Mouse (Mus musculus) Patski (cell line): ENCODE data around the gene Twist2. TPM values are rescaled to one million over a fixed set of nuclear protein-coding genes. Genes with fewer than 3 reads are reported as not detected.

Experiments used
- ATAC-seq: fragments of 100-300 bp; one replicate; pipeline ENCODE4 v1.8.0; 2021
- CTCF ChIA-PET: fragments of 350-600 bp; sonication (Branson Sonifier 250); formaldehyde crosslinking; loops from one replicate; lab custom pipeline; 2022; ENCODE audit warnings: inconsistent platforms; lab: Charles Lee
- POLR2A ChIA-PET: fragments of 350-600 bp; sonication (Branson Sonifier 250); formaldehyde crosslinking; loops from one replicate; lab custom pipeline; 2022; ENCODE audit warnings: antibody characterized with exemption, inconsistent platforms; lab: Charles Lee
- DNase-seq: peaks from one replicate; pipeline ENCODE4 v3.0.0-alpha.2; 2011; ENCODE audit warnings: low read depth, low spot score
- H3K27me3 ChIP-seq: fragments of 371-371 bp; one replicate; pipeline ENCODE4 v1.5.1; 2021
- CTCF ChIP-seq: fragments of 100-300 bp; IDR thresholded peaks from one replicate; pipeline ENCODE4 v1.5.1; 2021
- in situ Hi-C: fragments of 300-500 bp; cut with MboI; formaldehyde crosslinking; loops from 3 replicates; pipeline ENCODE4 v1.11.1; 2018; ENCODE audit warnings: low pct_unique_long_range_greater_than_20kb, mixed read lengths
- polyA plus RNA-seq: library from polyadenylated mRNA; unstranded; gene quantifications from one replicate; pipeline ENCODE4 v1.2.3, GENCODE M21; 2021

Gene Twist2
- polyA plus RNA-seq, 1 experiment from 2014 or later: 4.1 TPM

GRCm38 (mm10) chr1:91816571-91816970 lies 15.3 kb downstream of the Twist2 start:
- DNase-seq: peak; percentile 80
- POLR2A ChIA-PET: interaction anchor here (0.6 kb wide), 1 partner anchor 33 kb away, joined by 3 read pairs; no protein-coding TSS in a partner anchor

GRCm38 (mm10) chr1:91819237-91819636 lies 18.0 kb downstream of the Twist2 start:
- no peaks in the 10 kb centered on the region for H3K27me3 ChIP-seq
- ATAC-seq (no peak), DNase-seq (no peak)
- CTCF ChIA-PET: no interaction called here
- in situ Hi-C loops: no loop called here
- no peak for TF ChIP-seq CTCF
- POLR2A ChIA-PET: no interaction called here

More at GRCm38 (mm10) chr1:91816571-91816970, 15.3 kb downstream of the Twist2 start:
- TF ChIP-seq CTCF: no peak
- ATAC-seq: peak; percentile 88
- in situ Hi-C loops: no loop called here
- CTCF ChIA-PET: no interaction called here
- H3K27me3 ChIP-seq: no peaks in the 10 kb centered on the region

- H3K27me3 ChIP-seq: no peaks in the 10 kb centered on the region
- ChIA-PET CTCF (no interaction called here), POLR2A (no interaction called here)
- no peak for ATAC-seq
- no peak for TF ChIP-seq CTCF
- DNase-seq: no peak
- in situ Hi-C loops: no loop called here
Observed at GRCm38 (mm10) chr1:91820531-91820930, 19.3 kb downstream of the Twist2 start.

- POLR2A ChIA-PET: no interaction called here
- in situ Hi-C loops: no loop called here
- ATAC-seq: no peak
- CTCF ChIA-PET: interaction anchor here (1.0 to 1.3 kb wide), 3 partner anchors 11 to 52 kb away, joined by 3 read pairs; no protein-coding TSS in a partner anchor
- TF ChIP-seq CTCF: no peak
- no peaks in the 10 kb centered on the region for H3K27me3 ChIP-seq
- no peak for DNase-seq
Observed at GRCm38 (mm10) chr1:91822316-91822824, 21.1 kb downstream of the Twist2 start.

- DNase-seq: peak; percentile 42
- ChIA-PET CTCF (interaction anchor here (1.0 kb wide), 1 partner anchor 40 kb away, joined by 3 read pairs; no protein-coding TSS in a partner anchor), POLR2A (no interaction called here)
- peak; percentile 83 for ATAC-seq
- TF ChIP-seq CTCF: no peak
- in situ Hi-C loops: no loop called here
- H3K27me3 ChIP-seq: no peaks in the 10 kb centered on the region
Observed at GRCm38 (mm10) chr1:91823530-91823929, 22.3 kb downstream of the Twist2 start.

- no peak for TF ChIP-seq CTCF
- ChIA-PET CTCF (interaction anchor here (1.0 kb wide), 1 partner anchor 40 kb away, joined by 3 read pairs; no protein-coding TSS in a partner anchor), POLR2A (no interaction called here)
- DNase-seq: no peak
- in situ Hi-C loops: no loop called here
- no peaks in the 10 kb centered on the region for H3K27me3 ChIP-seq
- ATAC-seq: no peak
Observed at GRCm38 (mm10) chr1:91823951-91824350, 22.7 kb downstream of the Twist2 start.

- CTCF ChIA-PET: interaction anchor here (0.8 kb wide), 1 partner anchor 11 kb away, joined by 3 read pairs; no protein-coding TSS in a partner anchor
- H3K27me3 ChIP-seq: no peaks in the 10 kb centered on the region
- TF ChIP-seq CTCF: no peak
- in situ Hi-C loops: no loop called here
- POLR2A ChIA-PET: no interaction called here
- peak; percentile 17 for DNase-seq
- ATAC-seq: no peak
Observed at GRCm38 (mm10) chr1:91825261-91825660, 24.0 kb downstream of the Twist2 start.

GRCm38 (mm10) chr1:91831978-91832377 lies 30.7 kb downstream of the Twist2 start:
- no peak for TF ChIP-seq CTCF
- ChIA-PET CTCF (no interaction called here), POLR2A (no interaction called here)
- no peaks in the 10 kb centered on the region for H3K27me3 ChIP-seq
- in situ Hi-C loops: no loop called here
- no peak for DNase-seq
- no peak for ATAC-seq

GRCm38 (mm10) chr1:91839557-91839956 lies 38.3 kb downstream of the Twist2 start:
- ATAC-seq (no peak), DNase-seq (no peak)
- in situ Hi-C loops: no loop called here
- no peaks in the 10 kb centered on the region for H3K27me3 ChIP-seq
- ChIA-PET CTCF (interaction anchor here (1.3 to 1.7 kb wide), 2 partner anchors 14 to 35 kb away, joined by 3 read pairs; no protein-coding TSS in a partner anchor), POLR2A (interaction anchor here (0.6 kb wide), 1 partner anchor 13 kb away, joined by 5 read pairs; no protein-coding TSS in a partner anchor)
- TF ChIP-seq CTCF: no peak

GRCm38 (mm10) chr1:91839979-91840378 lies 38.7 kb downstream of the Twist2 start:
- POLR2A ChIA-PET: interaction anchor here (0.6 kb wide), 1 partner anchor 13 kb away, joined by 5 read pairs; no protein-coding TSS in a partner anchor
- in situ Hi-C loops: no loop called here
- ATAC-seq (no peak), DNase-seq (no peak)
- no peak for TF ChIP-seq CTCF
- CTCF ChIA-PET: interaction anchor here (1.2 to 1.3 kb wide), 2 partner anchors 9 to 14 kb away, joined by 3 read pairs; no protein-coding TSS in a partner anchor
- no peaks in the 10 kb centered on the region for H3K27me3 ChIP-seq

GRCm38 (mm10) chr1:91844236-91844635 lies 43.0 kb downstream of the Twist2 start:
- in situ Hi-C loops: no loop called here
- POLR2A ChIA-PET: interaction anchor here (0.8 kb wide), 1 partner anchor 14 kb away, joined by 3 read pairs; no protein-coding TSS in a partner anchor
- TF ChIP-seq CTCF: no peak
- ATAC-seq: no peak
- CTCF ChIA-PET: no interaction called here
- DNase-seq: no peak
- no peaks in the 10 kb centered on the region for H3K27me3 ChIP-seq
